Comparison of ENCODE assay signal across 18 mouse cellular contexts in the genomic region with DNA sequence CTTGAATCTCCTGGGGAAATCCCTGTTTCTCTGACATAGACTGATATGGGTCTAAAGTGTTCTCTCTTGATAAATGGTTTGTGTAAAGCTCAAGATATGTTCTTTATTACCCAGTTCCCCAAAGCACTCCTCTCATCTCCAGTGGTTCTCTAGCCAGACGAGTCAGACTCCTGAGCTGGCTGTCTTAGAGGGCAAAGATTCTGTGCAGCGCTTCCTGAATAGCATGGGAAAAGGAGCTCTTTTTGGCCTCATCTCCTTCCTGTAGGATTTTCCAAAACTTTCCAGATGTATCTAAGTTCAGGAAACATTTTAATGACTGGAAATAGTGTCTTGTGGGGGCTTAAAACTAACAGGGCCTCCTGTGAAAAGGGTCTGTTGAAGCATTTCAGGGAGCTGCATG.
DNase-seq lines count a peak whose midpoint lies in the region; ATAC-seq and TF ChIP-seq lines count a peak whose summit lies in the region.
"Had no signal": no experiment of that assay in that cellular context is flagged by ENCODE, and none has a peak within 500 bp of the region (broad histone marks: within the 10 kb centered on the region; RNA-seq: fewer than 3 reads in every experiment).

No protein-coding gene starts in this region.

- WGBS in heart, adult 2 months = 43% methylated on average over 2 of the region's 2 CpGs
- WGBS in kidney, embryonic 15.5 days = 52% methylated on average over 2 of the region's 2 CpGs
- 65% methylated on average over 2 of the region's 2 CpGs for WGBS in embryonic facial prominence, embryonic 10.5 days
- 45% methylated on average over 2 of the region's 2 CpGs for WGBS in intestine, embryonic 16.5 days

- ATAC-seq in kidney, embryonic 15.5 days (replicated peaks; ENCODE audit: low FRiP score) = no peak
- no peak for ATAC-seq in intestine, embryonic 16.5 days
- ATAC-seq: forebrain, embryonic 13.5 days had no signal

- H3K36me3 ChIP-seq in heart, adult 2 months (ENCODE audit: control insufficient read depth, insufficient read depth, low read length) = peaks cover 2% of the 10 kb centered on the region; the same call in 1 of the 2 replicates
- H3K36me3 ChIP-seq in kidney, embryonic 15.5 days = no peaks in the 10 kb centered on the region; the same call in 1 of the 2 replicates
- H3K36me3 ChIP-seq in embryonic facial prominence, embryonic 10.5 days (replicated peaks) = peaks cover 4% of the 10 kb centered on the region
- no peaks in the 10 kb centered on the region for H3K36me3 ChIP-seq in intestine, embryonic 16.5 days (ENCODE audit: control insufficient read depth, insufficient read depth, low read length)
- H3K36me3 ChIP-seq: hindbrain, embryonic 13.5 days; limb, embryonic 12.5 days had no signal

- no peaks in the 10 kb centered on the region for H3K79me2 ChIP-seq in heart, adult 2 months (replicated peaks; ENCODE audit: control insufficient read depth, insufficient read depth, low read length)

- TF ChIP-seq CTCF in heart, adult 2 months (IDR thresholded peaks at IDR 0.05) = no peak

- peak overlapping the region; percentile 46 for H3K27ac ChIP-seq in heart, adult 2 months
- H3K27ac ChIP-seq in kidney, embryonic 15.5 days = peak overlapping the region; percentile 75
- H3K27ac ChIP-seq in embryonic facial prominence, embryonic 10.5 days (replicated peaks) = 0 out of 2 replicates have a peak overlapping the region, but pooled peaks have one; percentile 19
- peak overlapping the region; percentile 13; the same call in 1 of the 2 replicates for H3K27ac ChIP-seq in intestine, embryonic 16.5 days (ENCODE audit: low read length)
- H3K27ac ChIP-seq: forebrain, embryonic 13.5 days; hindbrain, embryonic 13.5 days; limb, embryonic 12.5 days had no signal

- peaks cover 6% of the 10 kb centered on the region for H3K4me1 ChIP-seq in heart, adult 2 months (ENCODE audit: control insufficient read depth, insufficient read depth, low read length)
- H3K4me1 ChIP-seq in kidney, embryonic 15.5 days = 0 out of 2 replicates have a peak, but pooled peaks cover 10% of the 10 kb centered on the region
- H3K4me1 ChIP-seq in embryonic facial prominence, embryonic 10.5 days = peaks cover 21% of the 10 kb centered on the region
- peaks cover 27% of the 10 kb centered on the region for H3K4me1 ChIP-seq in intestine, embryonic 16.5 days (ENCODE audit: control insufficient read depth, insufficient read depth, low read length)
- H3K4me1 ChIP-seq: forebrain, embryonic 13.5 days; hindbrain, embryonic 13.5 days had no signal

- H3K9me3 ChIP-seq in kidney, embryonic 15.5 days (replicated peaks) = no peaks in the 10 kb centered on the region; the same call in 1 of the 2 replicates
- H3K9me3 ChIP-seq in embryonic facial prominence, embryonic 10.5 days = peaks cover 7% of the 10 kb centered on the region
- H3K9me3 ChIP-seq in intestine, embryonic 16.5 days (ENCODE audit: control insufficient read depth, low read length) = no peaks in the 10 kb centered on the region
- H3K9me3 ChIP-seq: hindbrain, embryonic 13.5 days had no signal

- H3K27me3 ChIP-seq in heart, adult 2 months (ENCODE audit: control insufficient read depth, insufficient read depth, low read length) = no peaks in the 10 kb centered on the region
- H3K27me3 ChIP-seq in kidney, embryonic 15.5 days = no peaks in the 10 kb centered on the region
- H3K27me3 ChIP-seq in embryonic facial prominence, embryonic 10.5 days (replicated peaks; ENCODE audit: low read depth, poor library complexity, severe bottlenecking) = no peaks in the 10 kb centered on the region; the same call in 1 of the 2 replicates
- H3K27me3 ChIP-seq in intestine, embryonic 16.5 days (replicated peaks; ENCODE audit: control insufficient read depth, insufficient read depth, low read length) = no peaks in the 10 kb centered on the region
- H3K27me3 ChIP-seq: forebrain, embryonic 13.5 days; hindbrain, embryonic 13.5 days; limb, embryonic 12.5 days had no signal

- H3K9ac ChIP-seq in heart, adult 2 months (ENCODE audit: low read depth, low read length) = no peak overlapping the region
- H3K9ac ChIP-seq in kidney, embryonic 15.5 days = no peak overlapping the region
- no peak overlapping the region for H3K9ac ChIP-seq in intestine, embryonic 16.5 days (ENCODE audit: low read depth, low read length)
- H3K9ac ChIP-seq: forebrain, embryonic 13.5 days; hindbrain, embryonic 13.5 days; limb, embryonic 12.5 days had no signal

- no peak for TF ChIP-seq EP300 in heart, adult 2 months (IDR thresholded peaks at IDR 0.05; ENCODE audit: insufficient read depth, low read depth, low read length)

- no peak for DNase-seq in heart, adult 2 months
- no peak for DNase-seq in heart, adult 11 months
- no peak for DNase-seq in kidney, postnatal 25 days
- DNase-seq in embryonic facial prominence, embryonic 10.5 days (ENCODE audit: low spot score) = no peak
- no peak for DNase-seq in right cerebral cortex, adult 2 months (ENCODE audit: low spot score in 2 of 2)
- DNase-seq in ovary, postnatal 36 days (ENCODE audit: low spot score) = no peak
- DNase-seq: adrenal gland, adult 8-10 months; cerebellum, postnatal 10 days; gastrocnemius, postnatal 10 days; layer of hippocampus, adult 9-11 months; lung, postnatal 10 days; spleen, adult 18-20 months had no signal

- intact Hi-C loops in heart, adult 2 months (cut with DNase I) = no loop called here

- H3K4me3 ChIP-seq in heart, adult 2 months = no peak overlapping the region
- no peak overlapping the region for H3K4me3 ChIP-seq in kidney, embryonic 15.5 days (replicated peaks)
- no peak overlapping the region for H3K4me3 ChIP-seq in embryonic facial prominence, embryonic 10.5 days
- no peak overlapping the region for H3K4me3 ChIP-seq in intestine, embryonic 16.5 days (ENCODE audit: low read length)
- H3K4me3 ChIP-seq: forebrain, embryonic 13.5 days; hindbrain, embryonic 13.5 days; limb, embryonic 12.5 days had no signal

- H3K4me2 ChIP-seq in kidney, embryonic 15.5 days = no peak overlapping the region
- H3K4me2 ChIP-seq in intestine, embryonic 16.5 days (ENCODE audit: low read depth, low read length) = no peak overlapping the region
- H3K4me2 ChIP-seq: forebrain, embryonic 13.5 days; hindbrain, embryonic 13.5 days; limb, embryonic 12.5 days; midbrain, embryonic 11.5 days had no signal

- no peak for TF ChIP-seq POLR2A in heart, adult 2 months (IDR thresholded peaks at IDR 0.05; ENCODE audit: insufficient read depth, low read depth, low read length)

Comparison
In these comparisons a context has a peak if more than half of its experiments do, and no peak if none do; other contexts are left out.
1. H3K27ac ChIP-seq: peak in every context shown above with its lines; median percentile 75 in kidney, embryonic 15.5 days; 46 in heart, adult 2 months; 19 in embryonic facial prominence, embryonic 10.5 days; 13 in intestine, embryonic 16.5 days.